Mouse (Mus musculus) CH12.LX (cell line): ENCODE data around the gene Plcd1. TPM values are rescaled to one million over a fixed set of nuclear protein-coding genes. Genes with fewer than 3 reads are reported as not detected.

Experiments used
- DNase-seq: peaks from one replicate; pipeline ENCODE4 v3.0.0-alpha.2; 2013; ENCODE audit errors: extremely low read depth
- H3K27ac ChIP-seq: 2 replicates; pipeline ENCODE4 v1.5.1; 2012; ENCODE audit warnings: low read depth, mild to moderate bottlenecking, control low read depth, moderate library complexity; ENCODE audit not compliant: insufficient read depth
- H3K27me3 ChIP-seq: replicated peaks from 2 replicates; pipeline ENCODE3; 2012; ENCODE audit warnings: inconsistent platforms
- H3K36me3 ChIP-seq, 2 experiments: replicated peaks in 1 of 2; 2 replicates each; pipeline versions ENCODE3 to v1.6.1; 2012; ENCODE audit warnings: inconsistent platforms in 1 of 2, low read length in 1 of 2, mild to moderate bottlenecking in 1 of 2, mixed read lengths in 1 of 2, moderate library complexity in 1 of 2; ENCODE audit not compliant: control insufficient read depth in 1 of 2, insufficient read depth in 1 of 2
- H3K4me1 ChIP-seq, 2 experiments: 2 replicates each; pipeline ENCODE4 v1.6.1; 2012; ENCODE audit warnings: inconsistent platforms in 1 of 2, moderate library complexity in 1 of 2; ENCODE audit not compliant: insufficient read depth in 2 of 2, control insufficient read depth in 1 of 2
- H3K4me2 ChIP-seq: 2 replicates; pipeline ENCODE4 v1.6.1; 2012; ENCODE audit warnings: low read depth, mild to moderate bottlenecking, control low read depth; ENCODE audit not compliant: poor library complexity, insufficient read depth, severe bottlenecking
- H3K4me3 ChIP-seq, 3 experiments: fragments of 150-350 bp in 1 of 3; sonication (generic) in 1 of 3; replicated peaks in 1 of 3; 2 replicates each; pipeline versions ENCODE3 to v1.5.1; 2011 to 2012; ENCODE audit warnings: low read depth in 2 of 3, low read length in 2 of 3, mild to moderate bottlenecking in 2 of 3, moderate library complexity in 2 of 3, control low read depth in 1 of 3, improper control_type of control experiment in 1 of 3, inconsistent platforms in 1 of 3, mixed read lengths in 1 of 3; ENCODE audit not compliant: poor library complexity in 1 of 3
- H3K79me2 ChIP-seq: replicated peaks from 2 replicates; pipeline ENCODE4 v1.6.1; 2012; ENCODE audit warnings: mild to moderate bottlenecking, moderate library complexity; ENCODE audit not compliant: control insufficient read depth, poor library complexity, insufficient read depth, severe bottlenecking; ENCODE audit errors: extremely low read depth
- H3K9ac ChIP-seq: 2 replicates; pipeline ENCODE4 v1.6.1; 2012; ENCODE audit warnings: low read depth, mild to moderate bottlenecking, control low read depth, moderate library complexity; ENCODE audit not compliant: insufficient read depth
- H3K9me3 ChIP-seq: replicated peaks from 2 replicates; pipeline ENCODE3; 2012; ENCODE audit warnings: low read length, inconsistent platforms, mixed read lengths
- BHLHE40 ChIP-seq: IDR thresholded peaks from 2 replicates; pipeline ENCODE4 v1.6.1; 2011; ENCODE audit warnings: mild to moderate bottlenecking, low read depth, low read length, improper control_type of control experiment
- CHD2 ChIP-seq: IDR thresholded peaks from 2 replicates; pipeline ENCODE4 v1.6.1; 2011; ENCODE audit warnings: low read length, improper control_type of control experiment
- CTCF ChIP-seq, 2 experiments: IDR thresholded peaks in 1 of 2; conservative IDR thresholded peaks in 1 of 2; 2 replicates each; pipeline ENCODE4 v1.5.1; 2011 to 2012; ENCODE audit warnings: low read depth in 2 of 2, low read length in 2 of 2, improper control_type of control experiment in 1 of 2, inconsistent platforms in 1 of 2, mild to moderate bottlenecking in 1 of 2, moderate library complexity in 1 of 2
- E2F4 ChIP-seq: IDR thresholded peaks from 2 replicates; pipeline ENCODE4 v1.6.1; 2011; ENCODE audit warnings: low read depth, low read length, improper control_type of control experiment; ENCODE audit not compliant: insufficient replicate concordance
- ELF1 ChIP-seq: IDR thresholded peaks from 2 replicates; pipeline ENCODE4 v1.6.1; 2014; ENCODE audit warnings: low read depth, mild to moderate bottlenecking, inconsistent platforms, low read length, improper control_type of control experiment
- EP300 ChIP-seq: IDR thresholded peaks from 2 replicates; pipeline ENCODE4 v1.6.1; 2011; ENCODE audit warnings: low read length, improper control_type of control experiment
- GABPA ChIP-seq: IDR thresholded peaks from 2 replicates; pipeline ENCODE4 v1.6.1; 2012; ENCODE audit warnings: low read depth, low read length, improper control_type of control experiment, inconsistent platforms; ENCODE audit not compliant: insufficient replicate concordance
- MAFK ChIP-seq: IDR thresholded peaks from 2 replicates; pipeline ENCODE4 v1.6.1; 2011; ENCODE audit warnings: low read length, improper control_type of control experiment; ENCODE audit not compliant: insufficient replicate concordance
- MAX ChIP-seq: IDR thresholded peaks from 2 replicates; pipeline ENCODE4 v1.6.1; 2011; ENCODE audit warnings: low read length, improper control_type of control experiment
- MAZ ChIP-seq: IDR thresholded peaks from 2 replicates; pipeline ENCODE4 v1.6.1; 2012; ENCODE audit warnings: low read depth, mild to moderate bottlenecking, inconsistent platforms, low read length, improper control_type of control experiment, moderate library complexity
- MYC ChIP-seq: IDR thresholded peaks from 2 replicates; pipeline ENCODE4 v1.6.1; 2011; ENCODE audit warnings: low read depth, mild to moderate bottlenecking, improper control_type of control experiment, low read length
- NELFE ChIP-seq: IDR thresholded peaks from 2 replicates; pipeline ENCODE4 v1.6.1; 2011; ENCODE audit warnings: low read depth, low read length, improper control_type of control experiment
- NRF1 ChIP-seq: IDR thresholded peaks from 2 replicates; pipeline ENCODE4 v1.6.1; 2014; ENCODE audit warnings: low read depth, mild to moderate bottlenecking, inconsistent platforms, low read length, improper control_type of control experiment, moderate library complexity
- PAX5 ChIP-seq: IDR thresholded peaks from 2 replicates; pipeline ENCODE4 v1.6.1; 2012; ENCODE audit warnings: low read length, inconsistent platforms, mixed read lengths
- POLR2A ChIP-seq: IDR thresholded peaks from 2 replicates; pipeline ENCODE4 v1.6.1; 2011; ENCODE audit warnings: low read depth, mild to moderate bottlenecking, improper control_type of control experiment, low read length
- POLR2AphosphoS2 ChIP-seq: IDR thresholded peaks from 2 replicates; pipeline ENCODE4 v1.6.1; 2011; ENCODE audit warnings: low read depth, low read length, improper control_type of control experiment
- SIN3A ChIP-seq: IDR thresholded peaks from 2 replicates; pipeline ENCODE4 v1.6.1; 2012; ENCODE audit warnings: low read length, improper control_type of control experiment, inconsistent platforms
- UBTF ChIP-seq: IDR thresholded peaks from 2 replicates; pipeline ENCODE4 v1.6.1; 2012; ENCODE audit warnings: low read depth, mild to moderate bottlenecking, inconsistent platforms, low read length, improper control_type of control experiment, moderate library complexity
- USF1 ChIP-seq: IDR thresholded peaks from 2 replicates; pipeline ENCODE4 v1.6.1; 2014; ENCODE audit warnings: low read depth, mild to moderate bottlenecking, inconsistent platforms, low read length, improper control_type of control experiment
- ZC3H11A ChIP-seq: IDR thresholded peaks from 2 replicates; pipeline ENCODE4 v1.6.1; 2012; ENCODE audit warnings: low read depth, mild to moderate bottlenecking, inconsistent platforms, low read length, improper control_type of control experiment
- ZNF384 ChIP-seq: IDR thresholded peaks from 2 replicates; pipeline ENCODE4 v1.6.1; 2012; ENCODE audit warnings: low read depth, low read length, improper control_type of control experiment, inconsistent platforms
- dilution Hi-C: fragments of 300-500 bp; cut with MboI; formaldehyde crosslinking; loops from 2 replicates; pipeline ENCODE4 v1.14.3; 2020; ENCODE audit warnings: low sequenced_read_pairs; ENCODE audit not compliant: extremely low pct_unique_long_range_greater_than_20kb, extremely low pct_ligation_motif_present
- in situ Hi-C: fragments of 300-500 bp; cut with MboI; formaldehyde crosslinking; loops from 3 replicates; pipeline ENCODE4 v1.14.3; 2019; ENCODE audit warnings: low sequenced_read_pairs, low pct_ligation_motif_present, low pct_unique_long_range_greater_than_20kb, mixed read lengths
- polyA plus RNA-seq: library from polyadenylated mRNA; unstranded; fragments of >175 nt; gene quantifications from 2 replicates; pipeline ENCODE4 v1.2.1, GENCODE M21; 2012; ENCODE audit warnings: low read depth; ENCODE audit not compliant: insufficient read length
- total RNA-seq, 2 experiments: library from RNA; depleted of rRNA; stranded (reverse); fragments of 300-350 nt in 1 of 2; fragments of >200 nt in 1 of 2; gene quantifications; 2 replicates each; pipeline ENCODE4 v1.2.3; 2012 to 2014

Plcd1 gene
- total RNA-seq (2012; rRNA removed) (0.21 and 0.38 TPM in 2 replicates), total RNA-seq (2014; rRNA removed) (not detected in 2 replicates), polyA plus RNA-seq (0.43 and 0.59 TPM in 2 replicates)

- Histone ChIP-seq H3K4me2 (peak within 1 kb of the TSS; percentile 17), H3K79me2 (no peaks in the 10 kb centered on the region), H3K27me3 (peaks cover 89% of the 10 kb centered on the region), H3K4me1 (peaks cover 12 to 18% of the 10 kb centered on the region in 2 experiments), H3K36me3 (no peaks in the 10 kb centered on the region), H3K9me3 (no peaks in the 10 kb centered on the region), H3K4me3 (peak within 1 kb of the TSS in 1 of 3 experiments; percentile 41), H3K9ac (peak within 1 kb of the TSS; percentile 2; the same call in 1 of the 2 replicates), H3K27ac (no peak within 1 kb of the TSS)
- TF ChIP-seq NELFE = no peak
- TF ChIP-seq ELF1 = no peak
- 0 out of 2 replicates have a peak, but pooled peaks have one; percentile 15 for TF ChIP-seq ZNF384
- TF ChIP-seq BHLHE40 = peak; percentile 38
- no peak for DNase-seq
- in situ Hi-C loops (no loop called here), dilution Hi-C loops (no loop called here)
Measured at GRCm38 (mm10) chr9:119093419-119094295, at the start of gene Plcd1. Gene Plcd1, minus strand, starts transcription at chr9:119093502.

- no peak overlapping the region for H3K4me2 ChIP-seq
- peaks cover 3 to 34% of the 10 kb centered on the region in 2 experiments for H3K36me3 ChIP-seq
- TF ChIP-seq ZC3H11A = no peak
- TF ChIP-seq USF1 = no peak
- TF ChIP-seq UBTF = no peak
- no peak for TF ChIP-seq SIN3A
- TF ChIP-seq MYC = no peak
- no peak for TF ChIP-seq POLR2A
- no peak for TF ChIP-seq EP300
- no peak for TF ChIP-seq MAFK
- TF ChIP-seq POLR2AphosphoS2 = no peak
- TF ChIP-seq GABPA = no peak
- no peak for TF ChIP-seq PAX5
- no peak for TF ChIP-seq BHLHE40
- TF ChIP-seq E2F4 = no peak
- no peak for TF ChIP-seq MAZ
- no peak for TF ChIP-seq MAX
- TF ChIP-seq NRF1 = no peak
- TF ChIP-seq CHD2 = no peak
- TF ChIP-seq CTCF (conservative IDR thresholded peaks at IDR 0.05 in 1 of 2, IDR thresholded peaks at IDR 0.05 in 1 of 2; ENCODE audit: low read depth in 2 of 2, low read length in 2 of 2) = no peak
- TF ChIP-seq, all 38 proteins: peak for 0
- no peak for DNase-seq
- in situ Hi-C loops (no loop called here), dilution Hi-C loops (no loop called here)
- Histone ChIP-seq H3K27ac (no peak overlapping the region), H3K4me3 (no peak overlapping the region), H3K9ac (no peak overlapping the region), H3K4me1 (peaks cover 13 to 19% of the 10 kb centered on the region in 2 experiments), H3K9me3 (no peaks in the 10 kb centered on the region), H3K79me2 (no peaks in the 10 kb centered on the region), H3K27me3 (no peaks in the 10 kb centered on the region)
Measured at GRCm38 (mm10) chr9:119142066-119142465, 48.8 kb upstream of the Plcd1 start.
